Mouse (Mus musculus): ENCODE results near the gene Smap1.

Smap1 gene

GRCm38 (mm10) chr1:23834246-23834645, 87.9 kb downstream of the Smap1 start:
- no peak for DNase-seq

DNA sequence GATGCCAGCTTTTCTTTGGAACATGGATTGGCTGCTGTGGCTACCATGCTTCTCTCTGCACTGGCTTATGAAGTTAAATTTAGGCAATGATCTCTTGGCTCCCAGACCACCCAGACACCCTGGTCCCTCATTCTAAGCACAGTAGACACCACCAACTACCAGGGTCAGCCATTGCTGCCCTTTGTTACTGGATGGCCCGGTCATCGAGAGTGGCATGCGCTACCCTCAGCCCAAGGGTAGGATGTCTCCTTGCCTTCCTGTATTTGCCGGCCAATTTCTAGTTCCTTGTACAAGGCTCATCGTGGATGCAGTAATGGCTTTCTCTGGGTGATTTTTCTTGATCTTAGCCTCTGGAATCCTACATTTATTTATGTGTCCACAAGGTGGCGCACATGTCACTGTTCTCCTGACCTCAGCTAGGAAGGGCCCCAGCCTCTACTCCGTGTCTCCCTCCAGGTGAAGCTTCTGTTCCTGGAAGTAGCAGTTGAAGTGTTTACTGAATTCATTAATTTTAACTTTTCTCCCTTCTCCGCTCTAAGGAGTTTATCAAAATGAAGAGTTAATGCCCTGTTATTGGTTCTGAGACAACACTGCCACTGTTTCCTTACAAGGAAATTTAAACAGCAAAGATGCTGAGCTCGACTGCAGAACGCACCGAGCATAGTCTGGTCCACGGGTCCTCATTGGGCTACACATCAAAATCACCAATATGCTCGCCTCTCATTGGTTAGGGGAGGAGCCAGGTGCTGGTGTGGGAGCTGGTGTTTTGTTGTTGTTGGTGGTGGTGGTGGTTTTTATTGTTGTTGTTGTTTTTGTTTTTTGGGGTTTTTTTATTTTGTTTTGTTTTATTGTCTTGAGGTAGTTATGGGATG, 95.0 kb downstream of the Smap1 start:
- DNase-seq, result peak; percentile 83 to 87

- peak; percentile 60 to 70 for DNase-seq
Observed at GRCm38 (mm10) chr1:23821615-23822014, 100.5 kb downstream of the Smap1 start.

GRCm38 (mm10) chr1:23798306-23798705, 123.8 kb downstream of the Smap1 start:
- peak; percentile 36 to 45 for DNase-seq

Data from cerebellum, postnatal 10 days (tissue).